Mouse (Mus musculus): Measurements from ENCODE around the gene Kcnd3. TPM values are rescaled to one million over a fixed set of nuclear protein-coding genes. Genes with fewer than 3 reads are reported as not detected.
A peak's percentile ranks its signal among the peaks of the same experiment; 100 is the strongest.

Gene Kcnd3
- polyA plus RNA-seq, 1 experiment from 2014 or later: 0.90 TPM

DNA sequence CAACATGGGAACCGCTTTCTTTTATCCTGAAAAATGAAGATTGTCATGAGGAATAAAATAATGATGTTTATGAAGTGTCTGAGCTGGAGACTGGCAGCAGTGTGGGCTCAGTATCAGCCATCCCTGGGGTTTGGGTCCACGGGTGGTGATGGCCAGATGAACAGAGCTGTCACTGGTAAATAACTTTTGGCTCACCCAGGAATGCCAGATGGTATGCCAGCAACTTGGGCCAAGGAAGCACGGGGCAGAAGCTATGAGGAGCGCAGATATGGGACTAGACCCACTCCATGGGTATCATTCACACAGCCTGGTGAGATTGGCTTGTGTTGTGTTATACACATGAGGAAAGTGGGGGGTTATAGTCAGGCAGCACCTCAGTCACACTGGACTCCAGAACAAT, 26.7 kb downstream of the Kcnd3 start:
- Histone ChIP-seq H3K27ac (no peak overlapping the region), H3K4me3 (no peak overlapping the region), H3K36me3 (no peaks in the 10 kb centered on the region), H3K9me3 (no peaks in the 10 kb centered on the region), H3K27me3 (ENCODE audit: insufficient read depth, poor library complexity, severe bottlenecking) (no peaks in the 10 kb centered on the region), H3K4me1 (replicated peaks) (peaks cover 29% of the 10 kb centered on the region)
- DNase-seq (ENCODE audit: low spot score): no peak
- WGBS: 91% methylated on average over 4 of the region's 4 CpGs

DNA sequence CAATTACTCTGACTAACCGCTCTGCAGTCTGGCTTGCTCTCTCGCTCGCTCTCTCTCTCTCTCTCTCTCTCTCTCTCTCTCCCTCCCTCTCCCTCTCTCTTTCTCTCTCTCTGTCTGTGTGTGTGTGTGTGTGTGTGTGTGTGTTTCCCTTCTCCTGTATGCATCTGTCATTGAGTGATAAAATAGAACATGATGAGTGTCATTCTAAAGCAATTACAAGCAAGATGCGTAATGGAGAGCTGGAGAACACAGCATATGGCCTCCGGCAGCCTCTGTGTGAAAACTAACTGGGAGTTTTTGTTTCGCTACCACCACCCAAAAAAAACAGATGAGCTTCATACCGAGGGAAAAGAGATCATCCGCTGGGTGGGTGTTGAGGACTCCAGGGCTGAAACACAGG, 29.3 kb downstream of the Kcnd3 start:
- H3K36me3 ChIP-seq: no peaks in the 10 kb centered on the region
- no peak for DNase-seq (ENCODE audit: low spot score)
- no peaks in the 10 kb centered on the region for H3K9me3 ChIP-seq
- no peak overlapping the region for H3K4me3 ChIP-seq
- H3K4me1 ChIP-seq (replicated peaks): peaks cover 31% of the 10 kb centered on the region
- H3K27me3 ChIP-seq (ENCODE audit: insufficient read depth, poor library complexity, severe bottlenecking): no peaks in the 10 kb centered on the region
- 0 out of 2 replicates have a peak overlapping the region, but pooled peaks have one; percentile 8 for H3K27ac ChIP-seq
- WGBS: 56% methylated on average over 8 of the region's 8 CpGs

GRCm38 (mm10) chr3:105483651-105484052, 31.5 kb downstream of the Kcnd3 start:
- no peak overlapping the region for H3K4me3 ChIP-seq
- DNase-seq (ENCODE audit: low spot score): no peak
- WGBS: 68% methylated on average over 13 of the region's 13 CpGs

GRCm38 (mm10) chr3:105487171-105487570, 35.0 kb downstream of the Kcnd3 start:
- H3K4me1 ChIP-seq (replicated peaks): peaks cover 38% of the 10 kb centered on the region
- H3K27ac ChIP-seq: no peak overlapping the region
- peak; percentile 25 for DNase-seq (ENCODE audit: low spot score)
- no peaks in the 10 kb centered on the region for H3K36me3 ChIP-seq
- H3K9me3 ChIP-seq: no peaks in the 10 kb centered on the region
- H3K27me3 ChIP-seq (ENCODE audit: insufficient read depth, poor library complexity, severe bottlenecking): no peaks in the 10 kb centered on the region
- WGBS: 48% methylated on average over 8 of the region's 8 CpGs
- no peak overlapping the region for H3K4me3 ChIP-seq

More at GRCm38 (mm10) chr3:105483651-105484052, 31.5 kb downstream of the Kcnd3 start:
- Histone ChIP-seq H3K27me3 (ENCODE audit: insufficient read depth, poor library complexity, severe bottlenecking) (no peaks in the 10 kb centered on the region), H3K27ac (no peak overlapping the region), H3K4me1 (replicated peaks) (peaks cover 31% of the 10 kb centered on the region), H3K36me3 (no peaks in the 10 kb centered on the region), H3K9me3 (no peaks in the 10 kb centered on the region)

DNA sequence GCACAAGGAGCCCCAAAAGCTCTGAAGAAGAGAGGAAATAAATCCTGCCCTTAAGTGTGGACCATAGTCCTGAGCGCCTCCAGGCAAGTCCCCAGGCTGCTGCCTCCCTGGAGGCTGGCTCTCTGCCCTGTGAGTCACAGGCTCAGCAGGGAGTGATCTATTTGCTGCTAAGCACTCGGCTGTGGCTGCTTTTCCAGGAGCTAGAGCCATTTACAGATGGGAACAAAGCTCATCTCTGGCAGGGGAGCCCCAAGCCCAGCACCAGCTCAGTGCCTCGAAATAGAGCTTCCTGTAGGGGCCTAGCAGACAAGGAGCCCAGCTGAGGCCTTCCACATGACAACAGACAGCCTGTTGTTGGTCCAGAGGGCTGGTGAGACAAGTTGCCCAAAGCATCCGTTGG, 37.5 kb downstream of the Kcnd3 start:
- WGBS: 13% methylated on average over 4 of the region's 4 CpGs
- Histone ChIP-seq H3K9me3 (no peaks in the 10 kb centered on the region), H3K27ac (peak overlapping the region; percentile 64), H3K27me3 (ENCODE audit: insufficient read depth, poor library complexity, severe bottlenecking) (no peaks in the 10 kb centered on the region), H3K4me3 (no peak overlapping the region), H3K36me3 (no peaks in the 10 kb centered on the region), H3K4me1 (replicated peaks) (peaks cover 40% of the 10 kb centered on the region)
- DNase-seq (ENCODE audit: low spot score): no peak

- H3K9me3 ChIP-seq: no peaks in the 10 kb centered on the region
- 60% methylated on average over 9 of the region's 9 CpGs for WGBS
- H3K27me3 ChIP-seq (ENCODE audit: insufficient read depth, poor library complexity, severe bottlenecking): no peaks in the 10 kb centered on the region
- no peak overlapping the region; the same call in 1 of the 2 replicates for H3K27ac ChIP-seq
- peaks cover 56% of the 10 kb centered on the region for H3K4me1 ChIP-seq (replicated peaks)
- no peaks in the 10 kb centered on the region for H3K36me3 ChIP-seq
- peak; percentile 30 for DNase-seq (ENCODE audit: low spot score)
- H3K4me3 ChIP-seq: no peak overlapping the region
Observed at GRCm38 (mm10) chr3:105494886-105495285, 42.8 kb downstream of the Kcnd3 start.

- H3K9me3 ChIP-seq: no peaks in the 10 kb centered on the region
- peaks cover 48% of the 10 kb centered on the region for H3K4me1 ChIP-seq (replicated peaks)
- peak overlapping the region; percentile 57 for H3K27ac ChIP-seq
- no peak overlapping the region for H3K4me3 ChIP-seq
- H3K27me3 ChIP-seq (ENCODE audit: insufficient read depth, poor library complexity, severe bottlenecking): no peaks in the 10 kb centered on the region
- DNase-seq (ENCODE audit: low spot score): no peak
- no peaks in the 10 kb centered on the region for H3K36me3 ChIP-seq
- 69% methylated on average over 7 of the region's 7 CpGs for WGBS
Observed at GRCm38 (mm10) chr3:105496216-105496615, 44.1 kb downstream of the Kcnd3 start.

- 87% methylated on average over 5 of the region's 5 CpGs for WGBS
- Histone ChIP-seq H3K27me3 (ENCODE audit: insufficient read depth, poor library complexity, severe bottlenecking) (no peaks in the 10 kb centered on the region), H3K27ac (no peak overlapping the region), H3K9me3 (no peaks in the 10 kb centered on the region), H3K36me3 (no peaks in the 10 kb centered on the region), H3K4me3 (no peak overlapping the region), H3K4me1 (replicated peaks) (peaks cover 45% of the 10 kb centered on the region)
- DNase-seq (ENCODE audit: low spot score): no peak
Observed at GRCm38 (mm10) chr3:105496935-105497334, 44.8 kb downstream of the Kcnd3 start.

DNA sequence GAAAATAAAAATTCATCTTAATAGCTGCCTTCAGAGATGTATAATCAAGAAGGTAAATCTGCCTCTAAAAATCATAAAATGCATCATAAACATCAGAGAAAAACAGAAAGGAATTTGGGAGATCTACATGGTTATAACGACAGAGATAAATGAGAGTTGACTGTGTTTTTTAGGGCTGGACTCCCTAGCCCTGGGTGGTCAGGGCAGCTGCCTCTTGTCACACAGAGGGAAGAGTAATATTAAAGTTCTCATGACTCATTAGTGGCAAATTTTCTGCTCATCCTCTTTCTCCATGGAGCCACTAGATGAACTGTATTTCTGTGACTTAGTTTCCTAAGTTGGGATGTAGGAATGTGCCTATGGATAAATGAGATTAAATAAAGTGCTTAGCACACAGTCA, 48.9 kb downstream of the Kcnd3 start:
- H3K4me3 ChIP-seq: no peak overlapping the region
- H3K27ac ChIP-seq: no peak overlapping the region
- no peaks in the 10 kb centered on the region for H3K36me3 ChIP-seq
- no peaks in the 10 kb centered on the region for H3K27me3 ChIP-seq (ENCODE audit: insufficient read depth, poor library complexity, severe bottlenecking)
- no peaks in the 10 kb centered on the region for H3K9me3 ChIP-seq
- DNase-seq (ENCODE audit: low spot score): no peak
- WGBS: 92% methylated on average over 1 of the region's 1 CpGs
- H3K4me1 ChIP-seq (replicated peaks): peaks cover 20% of the 10 kb centered on the region

GRCm38 (mm10) chr3:105504272-105504671, 52.1 kb downstream of the Kcnd3 start:
- WGBS: 87% methylated on average over 3 of the region's 3 CpGs
- Histone ChIP-seq H3K9me3 (no peaks in the 10 kb centered on the region), H3K27me3 (ENCODE audit: insufficient read depth, poor library complexity, severe bottlenecking) (no peaks in the 10 kb centered on the region), H3K27ac (no peak overlapping the region), H3K4me1 (replicated peaks) (peaks cover 12% of the 10 kb centered on the region), H3K36me3 (no peaks in the 10 kb centered on the region), H3K4me3 (no peak overlapping the region)
- DNase-seq (ENCODE audit: low spot score): no peak

DNA sequence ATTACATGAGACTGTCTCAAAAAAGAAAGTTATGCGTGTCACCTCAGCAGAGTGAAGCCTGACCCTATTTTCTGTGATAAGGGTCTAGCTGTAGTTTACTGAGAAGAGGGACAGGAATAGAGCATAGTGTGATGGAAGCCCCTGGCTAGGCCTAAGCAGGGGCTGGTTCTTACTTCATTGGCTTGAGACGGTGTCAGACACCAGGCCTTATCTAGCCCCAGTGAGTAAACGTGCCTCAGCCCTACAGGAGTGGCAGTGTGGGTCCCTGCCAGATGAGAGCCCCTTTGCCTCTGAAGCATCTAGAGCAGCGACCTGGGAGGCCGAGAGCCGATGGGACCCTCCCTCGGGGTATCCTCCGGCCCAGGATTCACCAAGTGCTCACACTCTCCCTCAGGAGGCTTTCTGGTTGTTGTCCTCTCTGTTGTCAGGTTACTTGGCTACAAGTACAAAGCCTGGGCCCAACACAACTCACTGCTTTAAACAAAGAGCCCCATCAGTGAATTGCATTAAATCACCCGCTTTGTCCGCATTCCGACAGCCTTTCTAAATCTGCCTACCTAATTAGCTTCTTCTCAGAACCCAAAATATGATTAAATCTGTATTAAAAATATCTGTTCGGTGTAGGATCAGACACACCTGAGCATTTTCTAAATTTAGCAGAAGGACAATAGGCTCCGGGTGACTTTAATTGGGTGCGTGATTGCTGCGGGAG, 53.2 kb downstream of the Kcnd3 start:
- 69% methylated on average over 15 of the region's 15 CpGs for WGBS
- peak overlapping the region; percentile 63; the same call in 1 of the 2 replicates for H3K27ac ChIP-seq
- H3K4me3 ChIP-seq: no peak overlapping the region

GRCm38 (mm10) chr3:105505873-105506170, 53.7 kb downstream of the Kcnd3 start:
- Histone ChIP-seq H3K27me3 (ENCODE audit: insufficient read depth, poor library complexity, severe bottlenecking) (no peaks in the 10 kb centered on the region), H3K27ac (peak overlapping the region; percentile 63; the same call in 1 of the 2 replicates), H3K36me3 (no peaks in the 10 kb centered on the region), H3K4me1 (replicated peaks) (peaks cover 18% of the 10 kb centered on the region), H3K4me3 (no peak overlapping the region), H3K9me3 (no peaks in the 10 kb centered on the region)
- 62% methylated on average over 7 of the region's 7 CpGs for WGBS
- no peak for DNase-seq (ENCODE audit: low spot score)

More for the DNA sequence above, 53.2 kb downstream of the Kcnd3 start:
- H3K36me3 ChIP-seq: no peaks in the 10 kb centered on the region
- no peaks in the 10 kb centered on the region for H3K9me3 ChIP-seq
- no peak for DNase-seq (ENCODE audit: low spot score)
- H3K27me3 ChIP-seq (ENCODE audit: insufficient read depth, poor library complexity, severe bottlenecking): no peaks in the 10 kb centered on the region
- peaks cover 13% of the 10 kb centered on the region for H3K4me1 ChIP-seq (replicated peaks)

GRCm38 (mm10) chr3:105506592-105506991, 54.5 kb downstream of the Kcnd3 start:
- Histone ChIP-seq H3K4me1 (replicated peaks) (peaks cover 18% of the 10 kb centered on the region), H3K36me3 (no peaks in the 10 kb centered on the region), H3K27ac (no peak overlapping the region), H3K27me3 (ENCODE audit: insufficient read depth, poor library complexity, severe bottlenecking) (no peaks in the 10 kb centered on the region), H3K9me3 (no peaks in the 10 kb centered on the region), H3K4me3 (no peak overlapping the region)
- 91% methylated on average over 4 of the region's 4 CpGs for WGBS
- DNase-seq (ENCODE audit: low spot score): no peak

GRCm38 (mm10) chr3:105509321-105509720, 57.2 kb downstream of the Kcnd3 start:
- Histone ChIP-seq H3K27me3 (ENCODE audit: insufficient read depth, poor library complexity, severe bottlenecking) (no peaks in the 10 kb centered on the region), H3K9me3 (no peaks in the 10 kb centered on the region), H3K27ac (no peak overlapping the region), H3K4me1 (replicated peaks) (peaks cover 21% of the 10 kb centered on the region), H3K36me3 (no peaks in the 10 kb centered on the region), H3K4me3 (no peak overlapping the region)
- no peak for DNase-seq (ENCODE audit: low spot score)
- WGBS: 86% methylated on average over 4 of the region's 4 CpGs
